Mouse (Mus musculus) kidney, adult 9 months (tissue): ENCODE measurements at regions not wholly inside any gene's neighbourhood (a gene's known extent, or its start where the extent isn't known, plus 50 kb on each side); places are given as distances from the start of the nearest gene placed in this dataset.

Experiments used
- DNase-seq: peaks from one replicate; pipeline ENCODE4 v3.0.0; 2022

DNA sequence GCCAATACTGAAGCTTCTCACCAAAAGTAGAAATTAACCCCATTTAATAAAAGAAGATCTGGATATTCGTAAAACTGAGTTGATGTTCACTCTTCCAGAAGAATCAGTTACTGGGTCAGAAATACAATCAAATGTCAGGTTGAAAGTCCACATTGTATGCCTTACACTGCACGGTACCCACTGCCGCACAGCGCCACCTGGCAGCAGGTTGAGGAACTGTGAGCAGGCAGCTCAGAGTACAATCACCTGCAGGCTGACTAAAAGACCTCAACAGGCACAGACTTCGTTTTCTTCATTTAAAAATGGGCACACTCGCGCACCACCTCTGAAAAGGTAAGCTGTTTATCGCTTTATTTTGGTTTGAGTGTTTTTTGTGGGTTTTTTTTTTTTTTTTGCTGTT lies 341.8 kb upstream of the Mms22l start:
- DNase-seq: peak; percentile 59

GRCm38 (mm10) chr4:24173750-24174149 lies 322.5 kb upstream of the Mms22l start:
- DNase-seq: no peak

GRCm38 (mm10) chr4:24213262-24214036 lies 282.8 kb upstream of the Mms22l start:
- no peak for DNase-seq

DNA sequence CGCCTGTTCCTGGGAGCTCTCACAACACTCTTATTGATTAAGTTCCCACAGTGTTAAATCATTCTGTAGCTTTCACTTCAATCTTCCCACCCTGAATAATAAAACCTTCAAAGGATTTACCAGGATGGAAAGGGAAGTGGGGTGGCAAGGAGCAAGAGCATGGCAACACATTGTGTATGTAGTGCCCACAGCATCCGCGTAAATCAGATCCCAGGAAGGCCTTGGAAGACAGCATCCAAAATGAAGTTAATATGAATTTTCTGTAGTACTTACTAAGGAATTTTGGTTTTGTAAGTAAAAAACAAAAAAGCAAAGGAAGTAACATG lies 282.3 kb upstream of the Mms22l start:
- DNase-seq: no peak

DNA sequence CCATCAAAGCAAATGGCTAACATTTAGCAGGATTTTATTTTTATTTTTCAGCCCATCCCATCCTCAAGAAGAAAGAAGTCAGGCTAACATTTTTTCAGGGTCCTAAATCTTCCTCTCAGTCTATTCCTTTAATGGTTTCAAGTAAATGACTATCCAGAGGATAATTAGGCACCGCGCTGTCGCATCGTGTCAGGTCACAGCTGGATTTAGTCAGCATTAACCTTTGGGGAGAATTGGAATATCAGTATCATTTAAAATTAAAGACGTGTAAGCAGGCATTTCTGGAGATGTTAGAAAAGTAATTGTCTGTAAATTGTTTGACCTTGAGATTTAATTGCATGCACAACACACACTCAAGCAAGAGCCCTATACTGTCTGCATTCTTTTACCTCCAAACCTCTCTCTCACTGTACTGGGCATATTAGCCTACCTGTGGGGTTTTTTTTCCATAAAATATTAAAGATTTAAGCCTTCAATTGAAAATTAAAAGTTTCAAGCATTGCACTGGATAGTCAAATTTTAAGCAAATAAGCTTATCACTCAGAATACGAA lies 277.8 kb upstream of the Mms22l start:
- DNase-seq: no peak

DNA sequence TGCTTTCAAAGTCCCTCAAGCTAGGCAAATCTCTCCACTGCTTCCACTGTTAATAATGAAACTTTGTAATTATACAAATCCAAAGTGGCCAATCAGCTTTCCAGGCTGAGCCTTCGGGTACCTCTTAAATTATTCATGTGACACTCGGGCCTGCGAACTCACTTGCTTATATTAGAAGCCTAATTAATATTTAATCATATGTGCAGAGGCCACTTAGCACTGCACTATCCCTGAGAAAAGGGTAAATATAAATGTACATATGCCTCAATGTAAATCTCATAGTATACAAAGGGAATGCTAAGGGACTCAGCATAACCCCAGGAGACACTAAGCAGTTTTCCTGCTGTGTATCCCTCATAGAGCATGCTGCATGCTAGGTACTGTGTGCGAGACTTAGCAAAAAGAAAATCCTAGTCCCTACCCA lies 277.2 kb upstream of the Mms22l start:
- DNase-seq: no peak

- no peak for DNase-seq
These were observed 276.7 kb upstream of the Mms22l start for GRCm38 (mm10) chr4:24219583-24219982.

- no peak for DNase-seq
These were observed 251.1 kb upstream of the Mms22l start for GRCm38 (mm10) chr4:24245124-24245523.

DNA sequence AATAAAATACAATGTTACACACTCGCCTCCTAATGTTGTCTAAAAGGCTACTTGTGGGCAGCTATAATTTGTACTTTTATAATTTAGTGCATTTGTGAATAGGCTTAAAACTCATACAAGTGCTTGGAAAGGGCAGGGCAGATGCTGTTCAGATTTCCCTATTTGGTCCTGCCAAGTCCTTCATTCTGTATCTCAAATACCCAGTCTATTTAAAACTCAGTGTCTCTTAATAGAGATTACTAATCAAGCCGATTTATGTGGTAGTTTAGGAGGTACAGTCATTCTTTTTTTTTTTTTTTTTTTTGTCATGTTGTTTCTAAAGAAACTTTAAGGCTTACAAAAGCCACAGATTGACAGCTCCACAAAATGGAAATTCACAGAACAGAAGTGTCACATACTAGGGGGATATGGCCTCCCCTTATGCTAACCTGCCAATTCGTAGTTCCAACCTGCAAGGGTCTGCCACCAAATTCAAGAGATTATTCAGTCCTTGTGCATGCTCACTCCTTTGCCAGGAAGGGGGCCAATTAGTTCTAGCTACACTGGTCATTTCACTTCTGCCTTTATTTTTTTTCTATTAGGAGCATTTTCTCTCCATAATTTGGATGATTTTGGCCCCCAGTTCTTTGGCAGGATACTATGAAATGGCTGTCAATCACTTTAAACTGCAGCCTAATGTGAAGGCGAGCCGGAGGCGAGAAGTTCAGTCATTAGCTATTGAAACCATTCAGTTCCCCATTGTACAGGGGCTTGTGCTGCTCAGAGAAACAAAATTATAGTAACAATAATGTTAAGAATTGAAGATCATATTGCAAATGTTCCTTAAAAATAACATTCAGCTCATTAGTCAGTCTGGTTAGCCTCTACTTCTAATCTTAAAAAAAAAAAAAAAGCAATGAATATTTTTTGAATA lies 247.9 kb upstream of the Mms22l start:
- DNase-seq: no peak

DNA sequence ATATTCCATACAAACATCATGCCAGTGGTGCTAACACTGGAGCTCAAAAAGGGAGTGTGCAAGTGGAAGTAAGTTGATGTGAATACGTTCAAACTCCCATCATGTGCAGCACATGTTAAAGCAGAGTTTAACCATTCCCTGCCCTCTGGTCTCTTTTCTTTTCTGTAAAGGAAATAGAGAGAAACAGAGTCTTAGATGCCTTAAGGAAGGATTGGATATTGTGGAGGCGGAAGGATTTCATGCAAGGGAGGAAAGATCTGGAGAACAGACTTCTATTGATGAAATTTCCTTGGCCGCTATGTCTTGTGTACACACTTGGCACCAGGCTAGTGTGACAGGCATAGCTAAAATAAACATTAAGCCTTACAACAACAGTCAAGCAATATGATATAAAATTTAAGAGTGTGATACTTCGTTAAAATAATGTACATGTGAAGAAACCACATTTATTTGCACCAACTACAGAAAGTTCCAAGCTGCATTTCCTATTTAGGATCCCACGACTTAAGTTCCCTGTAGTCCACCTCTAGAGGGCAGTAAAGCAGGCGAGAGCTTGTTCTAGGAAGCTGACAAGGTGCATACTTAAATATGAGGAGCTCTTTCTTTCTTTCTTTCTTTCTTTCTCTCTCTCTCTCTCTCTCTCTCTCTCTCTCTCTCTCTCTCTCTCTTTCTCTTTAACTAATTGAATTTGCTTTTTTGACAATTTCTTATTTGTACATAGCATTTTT lies 246.8 kb upstream of the Mms22l start:
- peak; percentile 16 for DNase-seq

GRCm38 (mm10) chr4:24278154-24278553 lies 218.1 kb upstream of the Mms22l start:
- DNase-seq: no peak
